Mouse (Mus musculus) yolk sac, embryonic 10.5 days (tissue): ENCODE results near the gene Car5a.

ENCODE experiments used
- DNase-seq: peaks from one replicate; pipeline ENCODE4 v3.0.0-alpha.2; 2017; ENCODE audit warnings: low spot score

Car5a gene

GRCm38 (mm10) chr8:121905864-121906263, 38.8 kb downstream of the Car5a start:
- no peak for DNase-seq

GRCm38 (mm10) chr8:121905420-121905819, 39.3 kb downstream of the Car5a start:
- DNase-seq = no peak

GRCm38 (mm10) chr8:121904999-121905398, 39.7 kb downstream of the Car5a start:
- no peak for DNase-seq

GRCm38 (mm10) chr8:121903977-121904376, 40.7 kb downstream of the Car5a start:
- no peak for DNase-seq

- no peak for DNase-seq
These were observed 43.0 kb downstream of the Car5a start for GRCm38 (mm10) chr8:121901498-121902236.

- no peak for DNase-seq
These were observed 45.3 kb downstream of the Car5a start for GRCm38 (mm10) chr8:121899180-121900044.

GRCm38 (mm10) chr8:121898401-121898931, 46.2 kb downstream of the Car5a start:
- DNase-seq = peak; percentile 84

- peak; percentile 72 for DNase-seq
These were observed 46.8 kb downstream of the Car5a start for GRCm38 (mm10) chr8:121897871-121898381.

GRCm38 (mm10) chr8:121897205-121897604, 47.5 kb downstream of the Car5a start:
- DNase-seq = no peak

- DNase-seq = peak; percentile 43
These were observed 48.1 kb downstream of the Car5a start for GRCm38 (mm10) chr8:121896476-121897145.

- DNase-seq = no peak
These were observed 48.8 kb downstream of the Car5a start for GRCm38 (mm10) chr8:121895910-121896309.

- DNase-seq = no peak
These were observed 51.8 kb downstream of the Car5a start for GRCm38 (mm10) chr8:121892875-121893274.

- DNase-seq = no peak
These were observed 54.6 kb downstream of the Car5a start for GRCm38 (mm10) chr8:121889810-121890785.

GRCm38 (mm10) chr8:121889317-121889716, 55.4 kb downstream of the Car5a start:
- no peak for DNase-seq

- DNase-seq = no peak
These were observed 57.2 kb downstream of the Car5a start for GRCm38 (mm10) chr8:121887547-121887946.

GRCm38 (mm10) chr8:121885433-121885832, 59.3 kb downstream of the Car5a start:
- no peak for DNase-seq

- DNase-seq = no peak
These were observed 59.7 kb downstream of the Car5a start for GRCm38 (mm10) chr8:121885001-121885400.

GRCm38 (mm10) chr8:121884181-121884580, 60.5 kb downstream of the Car5a start:
- DNase-seq = no peak

GRCm38 (mm10) chr8:121881921-121882320, 62.8 kb downstream of the Car5a start:
- DNase-seq = no peak

- DNase-seq = no peak
These were observed 63.9 kb downstream of the Car5a start for GRCm38 (mm10) chr8:121880818-121881217.

- no peak for DNase-seq
These were observed 65.0 kb downstream of the Car5a start for GRCm38 (mm10) chr8:121879712-121880111.
